Mouse (Mus musculus): ENCODE data around the gene Gm3327. TPM values are rescaled to one million over a fixed set of nuclear protein-coding genes. Genes with fewer than 3 reads are reported as not detected.
"Not testable (repeated sequence)": the region's sequence is repeated elsewhere in the genome, so short reads cannot be mapped to it uniquely, and the experiment has no call there.

Gene Gm3327
- total RNA-seq (2022), result not detected

- DNase-seq (ENCODE audit: low spot score in 2 of 2), result not testable (repeated sequence)
These were observed at the start of gene Gm3327 for GRCm38 (mm10) chr14:44123551-44123950. TSS of gene Gm3327 (plus strand) at chr14:44123851.

GRCm38 (mm10) chr14:44077785-44078341, 45.8 kb upstream of the Gm3327 start:
- DNase-seq (ENCODE audit: low spot score in 2 of 2), result not testable (repeated sequence)

GRCm38 (mm10) chr14:44086588-44086987, 37.1 kb upstream of the Gm3327 start:
- not testable (repeated sequence) for DNase-seq (ENCODE audit: low spot score in 2 of 2)

GRCm38 (mm10) chr14:44087535-44087934, 36.1 kb upstream of the Gm3327 start:
- DNase-seq (ENCODE audit: low spot score in 2 of 2), result not testable (repeated sequence)

- not testable (repeated sequence) for DNase-seq (ENCODE audit: low spot score in 2 of 2)
These were observed 32.1 kb upstream of the Gm3327 start for GRCm38 (mm10) chr14:44091524-44091923.

- DNase-seq (ENCODE audit: low spot score in 2 of 2), result not testable (repeated sequence)
These were observed 29.2 kb upstream of the Gm3327 start for GRCm38 (mm10) chr14:44094445-44094844.

GRCm38 (mm10) chr14:44100030-44100429, 23.6 kb upstream of the Gm3327 start:
- DNase-seq (ENCODE audit: low spot score in 2 of 2), result not testable (repeated sequence)

GRCm38 (mm10) chr14:44102354-44102753, 21.3 kb upstream of the Gm3327 start, which contains the start of gene Ear2:
TSS of gene Ear2 (plus strand) at chr14:44102654.
- not testable (repeated sequence) for DNase-seq (ENCODE audit: low spot score in 2 of 2)

GRCm38 (mm10) chr14:44110981-44111380, 12.7 kb upstream of the Gm3327 start:
- no peak for DNase-seq (ENCODE audit: low spot score in 2 of 2)

Other genes with a start within 250 kb of the Gm3327 start
- not detected for gene Ear1, start 248.3 kb upstream of the Gm3327 start, total RNA-seq (2022)
- gene Ear10, start 200.3 kb upstream of the Gm3327 start, total RNA-seq (2022), result not detected
- gene Gm8113, start 198.5 kb upstream of the Gm3327 start, total RNA-seq (2022), result under 1 TPM in 2 of 4 experiments, not detected in 2; 0.16 to 0.28 TPM
- not detected for gene Ang5, start 166.8 kb upstream of the Gm3327 start, total RNA-seq (2022)
- not detected for gene Ang6, start 121.6 kb upstream of the Gm3327 start, total RNA-seq (2022)
- gene Ear2, start 21.2 kb upstream of the Gm3327 start, total RNA-seq (2022), result not detected
- not detected for gene Gm8212, start 73.8 kb downstream of the Gm3327 start, total RNA-seq (2022)
- gene 4930503E14Rik, start 89.4 kb downstream of the Gm3327 start, total RNA-seq (2022), result not detected
- not detected for gene Gm8220, start 161.7 kb downstream of the Gm3327 start, total RNA-seq (2022)
- not detected for gene Gm5930, start 214.7 kb downstream of the Gm3327 start, total RNA-seq (2022)
- not detected for gene Gm8229, start 241.5 kb downstream of the Gm3327 start, total RNA-seq (2022)